Mouse (Mus musculus) ZHBTc4 (cell line): ENCODE data around the gene E2f2.

ENCODE experiments used
- DNase-seq: peaks from one replicate; pipeline ENCODE4 v3.0.0-alpha.2; 2011; ENCODE audit warnings: low read depth, low spot score

The E2f2 gene

GRCm38 (mm10) chr4:136240123-136240522, 67.9 kb downstream of the E2f2 start:
- DNase-seq, result no peak

DNA sequence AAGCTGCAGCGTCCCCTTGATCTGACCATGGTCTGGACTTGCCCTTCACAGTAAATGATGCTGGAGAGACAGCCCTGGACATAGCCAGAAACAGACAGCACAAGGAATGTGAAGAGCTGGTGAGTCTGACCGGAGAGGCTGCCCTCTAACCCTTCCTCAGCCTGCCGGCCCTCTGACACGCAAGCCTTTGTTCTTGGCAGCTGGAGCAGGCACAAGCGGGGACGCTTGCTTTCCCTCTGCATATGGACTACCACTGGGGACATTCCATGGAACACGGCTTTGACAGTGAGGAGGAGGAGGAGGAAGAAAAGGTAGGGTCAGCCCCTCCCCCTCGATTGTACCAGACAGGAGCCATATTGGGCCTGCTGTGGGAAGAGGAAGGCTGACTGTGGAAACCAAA, 68.8 kb downstream of the E2f2 start:
- no peak for DNase-seq

DNA sequence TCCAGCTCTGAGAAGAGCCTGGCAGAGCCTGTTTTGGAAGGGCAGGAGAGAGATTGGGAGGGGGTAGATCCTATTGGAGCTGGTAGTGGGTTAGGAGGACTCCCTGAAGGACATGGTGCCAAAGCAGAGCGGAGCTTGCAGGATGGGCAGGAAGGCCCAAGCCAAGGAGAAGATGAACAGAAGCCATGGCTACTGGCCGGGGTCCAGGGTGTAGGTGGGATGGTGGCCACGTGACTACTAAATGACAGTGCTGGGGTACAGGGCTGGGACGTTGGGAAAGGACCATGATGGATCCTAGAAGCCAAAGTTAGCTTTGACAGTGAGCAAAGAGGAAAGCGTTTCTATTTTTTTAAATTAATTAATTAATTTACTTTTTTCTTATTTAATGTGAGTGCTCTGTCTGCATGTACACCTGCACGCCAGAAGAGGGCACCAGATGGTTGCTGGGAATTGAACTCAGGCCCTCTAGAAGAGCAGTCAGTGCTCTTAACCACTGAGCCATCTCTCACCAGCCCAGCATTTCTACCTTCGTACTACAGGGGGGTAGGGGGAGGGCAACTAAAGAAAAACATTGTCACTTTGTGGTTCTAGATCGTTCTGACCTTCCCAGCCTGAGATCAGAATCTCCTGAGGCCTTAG, 70.0 kb downstream of the E2f2 start:
- DNase-seq, result peak; percentile 61

GRCm38 (mm10) chr4:136242728-136243127, 70.5 kb downstream of the E2f2 start:
- no peak for DNase-seq

DNA sequence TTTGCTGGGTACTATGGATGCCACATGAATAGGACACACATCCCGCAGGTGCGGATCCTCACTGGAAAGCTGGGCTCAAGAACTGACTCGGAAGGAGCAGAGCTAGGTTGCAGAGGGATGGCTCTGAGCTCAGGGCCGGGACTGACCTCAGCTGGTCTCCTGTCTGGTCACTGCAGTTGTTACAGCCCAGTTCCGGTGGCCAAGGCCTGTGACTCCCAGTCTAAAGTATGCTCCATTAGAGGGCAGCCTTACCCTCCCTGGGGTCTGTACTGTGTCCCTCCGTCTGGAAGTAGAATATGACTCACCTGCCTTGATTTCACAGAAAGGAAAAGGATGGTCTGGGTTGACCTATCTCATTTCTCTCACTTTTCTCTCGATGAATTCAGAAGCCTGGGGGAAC, 72.0 kb downstream of the E2f2 start:
- no peak for DNase-seq
